In the genomic region with DNA sequence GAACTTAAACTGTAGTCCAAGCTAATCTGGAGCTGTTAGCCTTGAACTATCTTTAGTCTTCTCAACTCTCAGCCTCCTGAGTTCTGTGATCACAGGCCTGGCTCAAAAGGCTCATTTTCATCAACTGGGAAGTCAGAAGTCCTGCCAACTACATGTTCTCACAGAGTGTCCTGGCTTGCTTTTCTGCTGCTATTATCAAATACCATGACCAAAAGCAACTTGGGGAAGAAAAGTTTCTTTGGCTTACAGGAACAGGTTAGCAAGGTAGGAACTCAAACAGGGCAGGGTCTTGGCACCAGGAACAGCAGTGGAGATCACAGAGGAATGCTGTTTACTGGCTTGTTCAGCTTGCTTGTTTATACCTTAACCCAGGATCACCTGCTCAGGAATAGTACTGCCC, we compare ENCODE assay signal across 23 mouse cellular contexts. TPM values are rescaled to one million over a fixed set of nuclear protein-coding genes. Genes with fewer than 3 reads are reported as not detected.
"Had no signal": no experiment of that assay in that cellular context is flagged by ENCODE, and none has a peak within 500 bp of the region (broad histone marks: within the 10 kb centered on the region; RNA-seq: fewer than 3 reads in every experiment).

No protein-coding gene starts in this region.

- H3K4me3 ChIP-seq: left cerebral cortex, adult 2 months; limb, embryonic 10.5 days; liver, embryonic 15.5 days; midbrain, embryonic 10.5 days; myocyte; neural tube, embryonic 15.5 days had no signal

- H3K36me3 ChIP-seq: limb, embryonic 10.5 days; liver, embryonic 15.5 days; midbrain, embryonic 10.5 days; neural tube, embryonic 15.5 days had no signal

- H3K4me1 ChIP-seq: limb, embryonic 10.5 days; midbrain, embryonic 10.5 days; neural tube, embryonic 15.5 days had no signal

- H3K27ac ChIP-seq: left cerebral cortex, adult 2 months; limb, embryonic 10.5 days; liver, embryonic 15.5 days; midbrain, embryonic 10.5 days; neural tube, embryonic 15.5 days had no signal

- H3K4me2 ChIP-seq: liver, embryonic 11.5 days; liver, embryonic 15.5 days; neural tube, embryonic 15.5 days had no signal

- H3K9ac ChIP-seq: liver, embryonic 15.5 days; neural tube, embryonic 15.5 days had no signal

- ATAC-seq: inflammation-experienced regulatory T-cells, adult 6 months; lung, postnatal 0 days had no signal

- DNase-seq: lung, adult 2 months; lung, postnatal 4 days; midbrain, embryonic 14.5 days; right cerebral cortex, adult 18-20 months; right cerebral cortex, postnatal 25 days; thymus, adult 18-20 months; thymus, postnatal 14 days had no signal

- H3K27me3 ChIP-seq: neural tube, embryonic 15.5 days had no signal

- H3K9me3 ChIP-seq: limb, embryonic 10.5 days; liver, embryonic 15.5 days; midbrain, embryonic 10.5 days; neural tube, embryonic 15.5 days had no signal

RNA-seq across cellular contexts. Expression of a gene that starts 37.5 kb away (rescaled TPM):
- total RNA-seq: layer of hippocampus, postnatal 25 days; left cerebral cortex, adult 2 months; left cerebral cortex, postnatal 14 days; megakaryocyte, adult 5-6 weeks had no signal
- polyA plus RNA-seq: inflammation-experienced regulatory T-cells, adult 6 months; limb, embryonic 10.5 days; limb, embryonic 14.5 days; liver, embryonic 11.5 days; liver, embryonic 15.5 days; lung, adult 2 months; lung, postnatal 0 days; midbrain, embryonic 10.5 days; midbrain, embryonic 14.5 days; myocyte; neural tube, embryonic 11.5 days; neural tube, embryonic 15.5 days; small intestine, adult 2 months; stomach, embryonic 16.5 days had no signal
